Mouse (Mus musculus): ENCODE results near the gene Rps23.
"Not testable (repeated sequence)": the region's sequence is repeated elsewhere in the genome, so short reads cannot be mapped to it uniquely, and the experiment has no call there.

GRCm38 (mm10) chr13:90923617-90924016, 859 bp downstream of the Rps23 start:
- not testable (repeated sequence) for TF ChIP-seq CTCF (IDR thresholded peaks at IDR 0.05; ENCODE audit: low read depth, low read length); POLR2A (IDR thresholded peaks at IDR 0.05; ENCODE audit: extremely low read depth, insufficient read depth, low read length)
